Mouse (Mus musculus): ENCODE data around the gene Tiam2. TPM values are rescaled to one million over a fixed set of nuclear protein-coding genes. Genes with fewer than 3 reads are reported as not detected.

Tiam2 gene
- polyA plus RNA-seq, 1 experiment = 0.58 TPM

DNA sequence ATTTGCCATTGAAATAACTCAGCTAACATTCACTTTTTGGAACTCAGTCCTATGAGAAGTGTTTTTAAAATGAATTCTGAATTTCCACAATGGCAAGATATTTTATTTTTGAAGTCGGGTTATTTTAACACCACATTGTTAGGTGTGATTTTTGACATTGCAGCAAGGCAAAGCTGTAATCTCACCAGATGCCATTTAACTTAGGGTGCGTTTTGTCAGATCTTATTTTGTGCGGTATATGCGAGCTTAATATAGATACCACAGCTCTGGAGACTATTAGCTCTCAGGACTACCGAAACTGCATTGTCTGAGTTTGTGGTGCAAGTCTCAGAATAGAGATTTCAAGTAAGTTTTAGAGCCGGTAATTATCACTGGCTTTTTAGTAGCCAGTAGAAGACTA lies 173.7 kb downstream of the Tiam2 start:
- Histone ChIP-seq H3K36me3 (ENCODE audit: control insufficient read depth, insufficient read depth, low read length) (no peaks in the 10 kb centered on the region), H3K4me1 (ENCODE audit: control insufficient read depth, insufficient read depth, insufficient read length) (no peaks in the 10 kb centered on the region), H3K27ac (ENCODE audit: insufficient read depth, low read length) (no peak overlapping the region), H3K27me3 (ENCODE audit: control insufficient read depth, insufficient read depth, low read length) (no peaks in the 10 kb centered on the region), H3K4me3 (ENCODE audit: extremely low read depth, insufficient read depth, insufficient read length) (no peak overlapping the region)
- TF ChIP-seq POLR2A (IDR thresholded peaks at IDR 0.05; ENCODE audit: low read depth, low read length) (no peak), CTCF (IDR thresholded peaks at IDR 0.05; ENCODE audit: extremely low read depth, insufficient read depth, insufficient read length, insufficient replicate concordance) (no peak)
- no peak for DNase-seq (ENCODE audit: low read depth in 1 of 2, low spot score in 2 of 2)
- 92% methylated on average over 6 of the region's 6 CpGs for WGBS

DNA sequence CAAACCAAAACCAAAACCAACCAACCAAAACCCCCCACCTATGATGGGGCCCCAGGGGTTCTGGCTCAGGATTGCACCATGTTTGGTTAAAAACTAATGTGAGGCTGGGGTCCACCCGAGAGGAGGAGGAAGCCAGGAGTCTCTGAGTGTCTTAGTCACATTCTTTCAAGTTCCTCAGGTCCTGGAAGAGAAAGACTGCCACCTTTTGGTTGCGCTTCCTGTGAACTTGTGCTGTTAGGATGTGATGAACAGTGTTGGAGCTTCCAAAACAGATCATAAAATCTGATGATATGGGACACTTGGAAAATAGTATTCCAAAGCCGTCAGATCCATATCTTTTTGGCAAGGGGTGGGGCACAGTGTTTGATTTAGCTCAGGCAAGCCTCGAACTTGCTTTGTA lies 174.6 kb downstream of the Tiam2 start:
- Histone ChIP-seq H3K4me1 (ENCODE audit: control insufficient read depth, insufficient read depth, insufficient read length) (no peaks in the 10 kb centered on the region), H3K27ac (ENCODE audit: insufficient read depth, low read length) (no peak overlapping the region), H3K36me3 (ENCODE audit: control insufficient read depth, insufficient read depth, low read length) (no peaks in the 10 kb centered on the region), H3K4me3 (ENCODE audit: extremely low read depth, insufficient read depth, insufficient read length) (no peak overlapping the region), H3K27me3 (ENCODE audit: control insufficient read depth, insufficient read depth, low read length) (no peaks in the 10 kb centered on the region)
- 82% methylated on average over 4 of the region's 4 CpGs for WGBS
- no peak for DNase-seq (ENCODE audit: low read depth in 1 of 2, low spot score in 2 of 2)
- TF ChIP-seq POLR2A (IDR thresholded peaks at IDR 0.05; ENCODE audit: low read depth, low read length) (no peak), CTCF (IDR thresholded peaks at IDR 0.05; ENCODE audit: extremely low read depth, insufficient read depth, insufficient read length, insufficient replicate concordance) (no peak)

DNA sequence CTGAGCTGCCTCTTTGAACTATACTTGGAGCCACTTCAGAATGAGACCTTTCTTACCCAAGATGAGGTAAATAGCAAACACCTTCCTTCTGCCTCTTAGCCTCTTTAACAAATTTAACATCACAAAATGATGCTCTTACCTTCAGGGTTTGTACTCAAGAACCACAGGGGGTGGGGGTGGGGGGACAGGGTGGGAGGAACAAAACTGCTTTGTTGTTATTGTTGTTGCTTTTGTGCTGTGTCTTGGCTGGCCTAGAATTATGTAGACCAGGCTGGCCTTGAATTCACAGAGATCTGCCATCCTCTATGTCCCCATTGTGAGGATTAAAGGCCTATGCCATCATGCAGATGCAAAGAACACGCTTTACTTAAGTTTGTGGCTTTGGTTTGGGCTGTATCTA lies 179.3 kb downstream of the Tiam2 start:
- no peak for TF ChIP-seq CTCF (IDR thresholded peaks at IDR 0.05; ENCODE audit: extremely low read depth, insufficient read depth, insufficient read length, insufficient replicate concordance)
- no peak for TF ChIP-seq POLR2A (IDR thresholded peaks at IDR 0.05; ENCODE audit: low read depth, low read length)
- no peak for DNase-seq (ENCODE audit: low read depth in 1 of 2, low spot score in 2 of 2)

DNA sequence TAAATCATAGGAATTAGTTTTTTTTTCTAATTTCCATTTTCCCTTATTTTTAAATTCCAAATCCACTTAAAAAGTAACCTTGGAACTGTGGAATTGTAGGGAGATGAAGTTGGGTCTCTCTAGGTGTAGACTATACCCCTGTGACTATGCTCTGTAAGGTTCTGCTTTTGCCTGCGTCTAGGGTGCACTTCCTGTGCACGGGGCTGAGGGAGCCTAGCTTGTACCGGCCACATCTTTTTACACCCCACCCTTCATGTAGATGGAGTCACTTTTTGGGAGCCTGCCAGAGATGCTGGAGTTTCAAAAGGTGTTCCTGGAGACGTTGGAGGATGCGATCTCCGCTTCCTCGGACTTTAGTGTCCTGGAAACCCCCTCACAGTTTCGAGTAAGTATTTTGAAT lies 180.1 kb downstream of the Tiam2 start:
- 49% methylated on average over 8 of the region's 8 CpGs for WGBS
- H3K4me1 ChIP-seq (ENCODE audit: control insufficient read depth, insufficient read depth, insufficient read length) = no peaks in the 10 kb centered on the region
- TF ChIP-seq POLR2A (IDR thresholded peaks at IDR 0.05; ENCODE audit: low read depth, low read length) (no peak), CTCF (IDR thresholded peaks at IDR 0.05; ENCODE audit: extremely low read depth, insufficient read depth, insufficient read length, insufficient replicate concordance) (no peak)
- no peak overlapping the region for H3K4me3 ChIP-seq (ENCODE audit: extremely low read depth, insufficient read depth, insufficient read length)
- H3K27me3 ChIP-seq (ENCODE audit: control insufficient read depth, insufficient read depth, low read length) = no peaks in the 10 kb centered on the region
- no peaks in the 10 kb centered on the region for H3K36me3 ChIP-seq (ENCODE audit: control insufficient read depth, insufficient read depth, low read length)
- DNase-seq (ENCODE audit: low read depth in 1 of 2, low spot score in 2 of 2) = no peak
- H3K27ac ChIP-seq (ENCODE audit: insufficient read depth, low read length) = no peak overlapping the region

More for the DNA sequence above, 179.3 kb downstream of the Tiam2 start:
- no peak overlapping the region for H3K4me3 ChIP-seq (ENCODE audit: extremely low read depth, insufficient read depth, insufficient read length)
- no peaks in the 10 kb centered on the region for H3K4me1 ChIP-seq (ENCODE audit: control insufficient read depth, insufficient read depth, insufficient read length)
- WGBS = 76% methylated on average over 1 of the region's 1 CpGs
- no peaks in the 10 kb centered on the region for H3K27me3 ChIP-seq (ENCODE audit: control insufficient read depth, insufficient read depth, low read length)
- no peak overlapping the region for H3K27ac ChIP-seq (ENCODE audit: insufficient read depth, low read length)
- H3K36me3 ChIP-seq (ENCODE audit: control insufficient read depth, insufficient read depth, low read length) = no peaks in the 10 kb centered on the region

DNA sequence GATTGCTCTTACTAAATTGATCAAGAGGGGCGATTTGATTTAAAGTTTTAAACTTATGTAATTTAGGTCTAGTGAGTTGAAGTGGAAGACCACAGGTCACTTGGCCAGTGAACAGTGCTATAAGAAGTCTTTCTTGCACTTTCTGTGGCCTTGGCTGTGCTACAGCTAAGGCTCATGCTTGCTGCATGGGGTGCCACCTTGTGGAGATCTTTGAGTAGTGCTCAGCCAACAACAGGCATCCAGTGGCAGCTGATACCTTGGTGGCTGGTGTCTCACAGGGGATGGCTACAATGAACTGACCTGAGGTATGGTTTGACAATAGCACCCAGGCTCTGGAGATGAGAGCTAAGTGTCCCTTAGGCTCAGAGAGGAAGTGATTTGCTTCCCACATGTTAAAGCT lies 183.5 kb downstream of the Tiam2 start:
- H3K27me3 ChIP-seq (ENCODE audit: control insufficient read depth, insufficient read depth, low read length) = no peaks in the 10 kb centered on the region
- no peaks in the 10 kb centered on the region for H3K4me1 ChIP-seq (ENCODE audit: control insufficient read depth, insufficient read depth, insufficient read length)
- TF ChIP-seq CTCF (IDR thresholded peaks at IDR 0.05; ENCODE audit: extremely low read depth, insufficient read depth, insufficient read length, insufficient replicate concordance) (peak; percentile 61; the same call in 1 of the 2 replicates), POLR2A (IDR thresholded peaks at IDR 0.05; ENCODE audit: low read depth, low read length) (no peak)
- 28% methylated on average over 1 of the region's 1 CpGs for WGBS
- peak; percentile 8 to 21 for DNase-seq (ENCODE audit: low read depth in 1 of 2, low spot score in 2 of 2)
- no peak overlapping the region for H3K27ac ChIP-seq (ENCODE audit: insufficient read depth, low read length)
- H3K36me3 ChIP-seq (ENCODE audit: control insufficient read depth, insufficient read depth, low read length) = no peaks in the 10 kb centered on the region
- H3K4me3 ChIP-seq (ENCODE audit: extremely low read depth, insufficient read depth, insufficient read length) = no peak overlapping the region

DNA sequence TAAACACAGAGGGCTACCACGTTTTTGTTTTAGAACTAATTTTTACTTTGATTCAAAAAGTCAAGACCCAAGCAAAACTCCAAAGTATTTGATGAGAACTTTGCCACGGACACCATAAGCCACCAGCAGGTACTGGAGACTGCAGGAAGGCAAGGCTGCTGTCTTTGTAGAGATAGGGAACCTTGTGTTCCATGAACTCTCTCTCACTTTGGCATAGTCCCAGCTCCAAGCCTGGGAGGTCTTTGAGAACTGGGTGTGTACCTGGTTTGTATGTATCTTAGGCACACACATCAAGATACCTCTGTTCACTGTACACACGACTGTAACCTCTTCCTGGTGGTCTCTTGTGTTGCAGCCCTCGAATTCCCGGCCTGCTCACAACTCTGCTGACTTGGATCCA lies 187.9 kb downstream of the Tiam2 start:
- no peak for DNase-seq (ENCODE audit: low read depth in 1 of 2, low spot score in 2 of 2)
- WGBS = 92% methylated on average over 5 of the region's 5 CpGs
- Histone ChIP-seq H3K4me3 (ENCODE audit: extremely low read depth, insufficient read depth, insufficient read length) (no peak overlapping the region), H3K27ac (ENCODE audit: insufficient read depth, low read length) (no peak overlapping the region), H3K4me1 (ENCODE audit: control insufficient read depth, insufficient read depth, insufficient read length) (no peaks in the 10 kb centered on the region), H3K36me3 (ENCODE audit: control insufficient read depth, insufficient read depth, low read length) (peaks cover 2% of the 10 kb centered on the region; the same call in 1 of the 2 replicates), H3K27me3 (ENCODE audit: control insufficient read depth, insufficient read depth, low read length) (no peaks in the 10 kb centered on the region)
- no peak for TF ChIP-seq POLR2A (IDR thresholded peaks at IDR 0.05; ENCODE audit: low read depth, low read length)
- TF ChIP-seq CTCF (IDR thresholded peaks at IDR 0.05; ENCODE audit: extremely low read depth, insufficient read depth, insufficient read length, insufficient replicate concordance) = no peak

DNA sequence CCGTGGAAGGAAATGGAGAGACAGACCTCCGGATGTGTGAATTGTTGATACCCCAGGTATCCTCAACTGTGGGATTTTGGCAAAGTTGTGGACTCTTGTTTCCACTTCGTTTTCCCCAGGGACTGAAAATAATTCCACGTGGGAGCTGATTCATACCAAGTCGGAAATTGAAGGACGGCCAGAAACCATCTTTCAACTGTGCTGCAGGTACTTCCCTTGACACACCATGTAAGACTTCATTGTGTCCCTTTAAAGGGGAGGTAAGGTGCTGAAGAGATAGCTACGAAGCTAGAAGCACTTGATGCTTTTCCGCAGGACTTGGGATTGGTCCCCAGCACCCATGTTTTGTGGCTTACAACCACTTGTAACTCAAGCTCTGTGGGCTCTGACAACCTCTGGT lies 189.5 kb downstream of the Tiam2 start:
- WGBS = 91% methylated on average over 8 of the region's 8 CpGs
- H3K4me3 ChIP-seq (ENCODE audit: extremely low read depth, insufficient read depth, insufficient read length) = no peak overlapping the region
- peaks cover 2% of the 10 kb centered on the region; the same call in 1 of the 2 replicates for H3K36me3 ChIP-seq (ENCODE audit: control insufficient read depth, insufficient read depth, low read length)
- no peak for TF ChIP-seq POLR2A (IDR thresholded peaks at IDR 0.05; ENCODE audit: low read depth, low read length)
- no peak for TF ChIP-seq CTCF (IDR thresholded peaks at IDR 0.05; ENCODE audit: extremely low read depth, insufficient read depth, insufficient read length, insufficient replicate concordance)
- H3K4me1 ChIP-seq (ENCODE audit: control insufficient read depth, insufficient read depth, insufficient read length) = no peaks in the 10 kb centered on the region
- no peak for DNase-seq (ENCODE audit: low read depth in 1 of 2, low spot score in 2 of 2)
- H3K27ac ChIP-seq (ENCODE audit: insufficient read depth, low read length) = no peak overlapping the region
- H3K27me3 ChIP-seq (ENCODE audit: control insufficient read depth, insufficient read depth, low read length) = no peaks in the 10 kb centered on the region
